Mouse (Mus musculus): ENCODE data around the gene Gm20388. TPM values are rescaled to one million over a fixed set of nuclear protein-coding genes. Genes with fewer than 3 reads are reported as not detected.

The Gm20388 gene
- polyA plus RNA-seq, 2 experiments = 8.5 TPM; not detected in 1

DNA sequence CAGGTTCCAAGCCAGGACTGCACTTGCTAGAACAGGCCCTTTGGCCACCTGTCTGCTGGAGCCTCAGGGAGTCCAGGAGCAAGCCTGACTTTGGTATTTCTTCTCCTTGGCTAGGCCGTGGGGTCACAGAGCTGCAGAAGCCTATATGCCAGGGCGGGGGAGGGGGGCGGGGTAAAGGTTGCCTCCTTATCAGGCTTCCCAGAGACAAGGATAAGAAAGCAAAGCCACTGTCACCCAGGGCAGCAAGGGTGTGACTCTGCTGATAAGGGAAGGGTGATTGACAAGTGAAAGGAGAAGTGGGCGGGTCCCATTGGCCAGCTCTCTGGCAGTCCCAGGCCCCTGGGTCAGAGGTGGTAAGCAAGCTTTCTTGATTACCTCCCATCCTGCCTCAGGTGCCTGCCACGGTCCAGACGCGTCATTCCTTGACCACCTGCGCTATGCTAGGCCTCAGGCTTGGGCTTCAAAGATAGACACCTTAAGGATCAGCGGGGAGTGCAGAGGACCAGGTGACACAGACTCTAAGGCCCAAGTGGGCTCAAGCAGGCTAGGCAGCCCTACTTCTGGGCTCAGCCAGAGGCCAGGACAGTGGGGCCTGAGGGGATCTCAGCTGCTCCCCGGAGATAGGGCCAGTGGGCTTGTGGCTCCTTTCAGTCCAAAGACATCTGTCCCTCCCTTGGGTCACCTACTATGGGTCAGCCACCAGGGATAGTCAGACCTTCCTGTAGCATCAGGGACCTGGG, 565.0 kb downstream of the Gm20388 start:
- Histone ChIP-seq H3K36me3 (replicated peaks; ENCODE audit: control insufficient read depth, insufficient read depth, low read depth) (no peaks in the 10 kb centered on the region), H3K9me3 (ENCODE audit: control insufficient read depth, low read length) (no peaks in the 10 kb centered on the region), H3K27me3 (ENCODE audit: control insufficient read depth, insufficient read depth, low read length) (no peaks in the 10 kb centered on the region; the same call in 1 of the 2 replicates), H3K4me3 (ENCODE audit: insufficient read depth in 1 of 2, low read depth in 2 of 2, low read length in 2 of 2) (peak overlapping the region; percentile 22 to 43; a peak in 2 of 4 replicates), H3K4me2 (ENCODE audit: low read depth) (peak overlapping the region; percentile 76), H3K9ac (replicated peaks) (peak overlapping the region; percentile 65), H3K4me1 (replicated peaks; ENCODE audit: control insufficient read depth in 2 of 2, insufficient read depth in 2 of 2, low read length in 1 of 2) (peaks cover 61% of the 10 kb centered on the region in 2 experiments), H3K27ac (peak overlapping the region; percentile 86)
- peak; percentile 95 to 97 (median 96) for DNase-seq (ENCODE audit: low read depth in 3 of 3, low spot score in 3 of 3)
- WGBS (ENCODE audit: insufficient replicate concordance) = 11% methylated on average over 10 of the region's 10 CpGs
- ATAC-seq (ENCODE audit: insufficient read depth) = peak; percentile 92
- peak; percentile 97 for TF ChIP-seq EP300 (IDR thresholded peaks at IDR 0.05; ENCODE audit: low read depth)
- no peak for TF ChIP-seq CTCF (IDR thresholded peaks at IDR 0.05; ENCODE audit: low read depth)

DNA sequence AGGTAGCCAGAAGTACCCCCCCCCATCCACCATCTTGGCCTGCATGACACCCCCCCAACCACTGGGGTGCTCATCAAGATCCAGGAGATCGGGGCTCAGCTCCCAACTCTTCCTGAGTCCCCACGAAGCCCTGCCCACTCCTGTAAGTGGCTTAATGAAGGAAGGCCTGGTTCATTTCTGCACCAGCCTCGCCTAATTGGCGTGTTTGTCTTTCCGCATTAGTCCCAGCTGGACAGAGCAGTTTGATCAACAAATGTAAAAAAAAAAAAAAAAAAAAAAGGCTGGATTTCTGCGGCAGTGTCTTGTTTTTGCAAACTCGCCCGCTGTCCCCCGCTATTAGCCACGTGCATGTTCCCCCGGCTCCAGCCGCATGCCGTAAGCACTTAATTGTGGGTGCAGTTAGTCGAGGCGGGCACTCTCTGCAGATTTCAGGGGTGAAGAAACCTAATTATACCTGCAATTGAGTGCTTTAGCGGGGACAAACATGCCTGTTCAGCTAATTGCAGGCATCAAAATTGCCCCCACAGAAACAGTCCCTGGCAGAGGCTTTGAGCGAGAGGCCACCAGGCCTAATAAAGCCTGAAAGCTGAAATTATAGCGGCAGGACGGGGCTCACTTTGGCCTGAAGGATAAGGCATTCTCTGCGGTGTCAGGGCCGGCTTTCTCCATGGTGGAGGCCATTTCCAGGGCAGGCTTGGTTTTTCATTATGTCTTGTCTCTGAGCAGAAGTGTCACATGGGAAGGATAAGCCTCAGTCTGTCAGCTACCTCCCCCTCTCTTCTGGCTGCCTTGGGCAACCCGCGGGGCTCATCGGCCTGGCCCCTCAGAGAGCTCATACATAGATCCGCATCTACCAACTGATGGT, 566.3 kb downstream of the Gm20388 start:
- no peaks in the 10 kb centered on the region for H3K9me3 ChIP-seq (ENCODE audit: control insufficient read depth, low read length)
- DNase-seq (ENCODE audit: low read depth in 3 of 3, low spot score in 3 of 3) (no peak), ATAC-seq (ENCODE audit: insufficient read depth) (no peak)
- TF ChIP-seq CTCF (IDR thresholded peaks at IDR 0.05; ENCODE audit: low read depth) = no peak
- no peak for TF ChIP-seq EP300 (IDR thresholded peaks at IDR 0.05; ENCODE audit: low read depth)
- H3K36me3 ChIP-seq (replicated peaks; ENCODE audit: control insufficient read depth, insufficient read depth, low read depth) = no peaks in the 10 kb centered on the region
- peak overlapping the region; percentile 60 for H3K9ac ChIP-seq (replicated peaks)
- H3K4me1 ChIP-seq (replicated peaks; ENCODE audit: control insufficient read depth in 2 of 2, insufficient read depth in 2 of 2, low read length in 1 of 2) = peaks cover 56 to 60% of the 10 kb centered on the region in 2 experiments
- H3K27me3 ChIP-seq (ENCODE audit: control insufficient read depth, insufficient read depth, low read length) = no peaks in the 10 kb centered on the region; the same call in 1 of the 2 replicates
- H3K27ac ChIP-seq = peak overlapping the region; percentile 70
- no peak overlapping the region for H3K4me3 ChIP-seq (ENCODE audit: insufficient read depth in 1 of 2, low read depth in 2 of 2, low read length in 2 of 2)
- WGBS (ENCODE audit: insufficient replicate concordance) = 63% methylated on average over 25 of the region's 25 CpGs
- peak overlapping the region; percentile 76 for H3K4me2 ChIP-seq (ENCODE audit: low read depth)

DNA sequence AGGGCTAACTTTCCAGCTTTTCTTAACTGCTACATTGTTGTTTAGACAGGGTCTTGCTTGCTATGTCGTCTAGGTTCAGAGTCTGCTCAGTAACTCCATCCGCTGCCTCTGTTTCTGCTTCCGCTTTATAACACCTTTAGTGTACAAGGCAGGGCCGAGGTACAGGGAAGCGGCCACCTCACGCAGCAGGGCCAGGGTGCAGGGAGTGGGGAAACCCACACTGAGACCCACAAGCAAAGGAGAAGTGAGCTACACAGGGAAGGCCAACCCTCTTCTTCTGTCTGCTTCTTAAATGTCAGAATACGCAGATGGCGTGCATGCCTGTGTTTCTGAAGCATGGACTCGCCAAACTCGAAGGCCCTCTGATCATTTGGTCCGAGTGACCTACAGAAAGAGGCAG, 568.1 kb downstream of the Gm20388 start:
- H3K9me3 ChIP-seq (ENCODE audit: control insufficient read depth, low read length) = no peaks in the 10 kb centered on the region
- WGBS (ENCODE audit: insufficient replicate concordance) = 76% methylated on average over 11 of the region's 11 CpGs
- no peak for ATAC-seq (ENCODE audit: insufficient read depth)
- no peak overlapping the region for H3K9ac ChIP-seq (replicated peaks)
- H3K4me2 ChIP-seq (ENCODE audit: low read depth) = no peak overlapping the region
- H3K4me1 ChIP-seq (replicated peaks; ENCODE audit: control insufficient read depth in 2 of 2, insufficient read depth in 2 of 2, low read length in 1 of 2) = peaks cover 51 to 56% of the 10 kb centered on the region in 2 experiments
- peak overlapping the region; percentile 44 for H3K27ac ChIP-seq
- H3K4me3 ChIP-seq (ENCODE audit: insufficient read depth in 1 of 2, low read depth in 2 of 2, low read length in 2 of 2) = no peak overlapping the region
- DNase-seq (ENCODE audit: low read depth in 3 of 3, low spot score in 3 of 3) = no peak
- no peak for TF ChIP-seq EP300 (IDR thresholded peaks at IDR 0.05; ENCODE audit: low read depth)
- TF ChIP-seq CTCF (IDR thresholded peaks at IDR 0.05; ENCODE audit: low read depth) = no peak
- H3K27me3 ChIP-seq (ENCODE audit: control insufficient read depth, insufficient read depth, low read length) = no peaks in the 10 kb centered on the region
- H3K36me3 ChIP-seq (replicated peaks; ENCODE audit: control insufficient read depth, insufficient read depth, low read depth) = no peaks in the 10 kb centered on the region

DNA sequence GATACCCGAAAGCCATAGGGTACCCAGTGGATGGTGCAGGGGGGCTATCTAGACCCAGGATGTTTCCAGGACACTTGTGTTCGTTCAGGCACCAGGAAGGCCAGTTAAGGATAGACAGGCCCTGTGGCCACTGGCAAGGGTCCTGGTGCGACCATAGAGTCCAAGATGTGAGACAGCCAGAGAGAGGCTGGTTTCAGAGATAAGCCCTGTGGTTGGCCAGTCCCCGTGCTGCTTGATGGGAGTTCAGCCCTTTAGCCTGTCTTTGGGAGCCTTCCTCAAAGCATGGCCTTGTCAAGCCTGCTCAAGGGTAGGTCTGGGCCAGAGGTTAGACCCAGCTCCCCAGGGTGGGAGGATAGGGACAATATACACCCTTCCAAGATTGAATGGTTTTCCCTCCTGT, 569.0 kb downstream of the Gm20388 start:
- H3K36me3 ChIP-seq (replicated peaks; ENCODE audit: control insufficient read depth, insufficient read depth, low read depth) = no peaks in the 10 kb centered on the region
- no peak for TF ChIP-seq CTCF (IDR thresholded peaks at IDR 0.05; ENCODE audit: low read depth)
- no peak for TF ChIP-seq EP300 (IDR thresholded peaks at IDR 0.05; ENCODE audit: low read depth)
- H3K9ac ChIP-seq (replicated peaks) = peak overlapping the region; percentile 10; the same call in 1 of the 2 replicates
- no peak overlapping the region for H3K4me3 ChIP-seq (ENCODE audit: insufficient read depth in 1 of 2, low read depth in 2 of 2, low read length in 2 of 2)
- ATAC-seq (ENCODE audit: insufficient read depth) = no peak
- H3K4me1 ChIP-seq (replicated peaks; ENCODE audit: control insufficient read depth in 2 of 2, insufficient read depth in 2 of 2, low read length in 1 of 2) = peaks cover 50 to 53% of the 10 kb centered on the region in 2 experiments
- 22% methylated on average over 4 of the region's 4 CpGs for WGBS (ENCODE audit: insufficient replicate concordance)
- H3K27me3 ChIP-seq (ENCODE audit: control insufficient read depth, insufficient read depth, low read length) = no peaks in the 10 kb centered on the region
- no peak overlapping the region for H3K4me2 ChIP-seq (ENCODE audit: low read depth)
- DNase-seq (ENCODE audit: low read depth in 3 of 3, low spot score in 3 of 3) = no peak
- H3K9me3 ChIP-seq (ENCODE audit: control insufficient read depth, low read length) = no peaks in the 10 kb centered on the region
- H3K27ac ChIP-seq = peak overlapping the region; percentile 9

All from liver, embryonic 14.5 days (tissue).